Mouse (Mus musculus): ENCODE results near the gene Pilra. TPM values are rescaled to one million over a fixed set of nuclear protein-coding genes. Genes with fewer than 3 reads are reported as not detected.

The Pilra gene
- polyA plus RNA-seq, 1 experiment from 2014 or later: 0.22 TPM

DNA sequence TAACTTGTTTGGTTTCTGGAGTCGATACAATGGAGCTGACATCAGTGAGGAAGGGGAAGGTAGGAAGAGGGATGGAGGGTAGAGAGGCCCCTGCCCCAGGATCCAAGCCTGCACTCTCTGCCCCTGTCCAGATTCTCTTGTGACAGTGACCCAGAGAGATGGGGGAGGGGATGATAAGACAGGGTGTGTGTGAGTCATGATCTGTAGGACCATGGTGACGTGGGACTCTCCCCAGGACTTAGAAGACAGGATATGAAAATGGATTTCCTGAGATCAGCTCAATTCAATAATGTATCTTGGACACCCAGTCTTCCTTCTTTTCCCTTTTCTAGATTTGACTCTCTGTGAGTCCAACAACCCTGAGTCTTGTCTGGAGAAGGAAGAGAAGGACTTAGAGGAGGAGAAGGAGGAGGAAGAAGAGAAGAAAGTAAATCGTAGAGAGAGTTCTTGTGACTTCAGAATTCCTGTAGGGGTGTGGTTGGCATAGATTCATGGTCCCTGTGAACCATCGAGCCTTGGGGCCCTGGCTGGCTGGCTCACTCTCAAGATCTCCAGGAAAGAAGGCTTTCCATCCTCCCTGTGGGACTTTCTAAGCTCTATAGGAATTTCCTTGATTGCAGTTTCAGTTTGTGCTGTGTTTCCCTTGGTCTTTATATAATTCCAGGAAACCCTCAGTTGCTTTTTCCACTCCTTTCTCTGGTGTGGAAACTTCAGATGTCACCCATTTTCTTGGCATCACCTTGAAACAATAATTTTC lies 18.4 kb downstream of the Pilra start:
- no peak overlapping the region for H3K4me3 ChIP-seq (replicated peaks)
- WGBS: 79% methylated on average over 4 of the region's 4 CpGs
- ATAC-seq (ENCODE audit: low FRiP score): no peak
- no peaks in the 10 kb centered on the region for H3K36me3 ChIP-seq (replicated peaks)
- H3K4me1 ChIP-seq: no peaks in the 10 kb centered on the region
- no peak overlapping the region for H3K4me2 ChIP-seq
- H3K9me3 ChIP-seq: no peaks in the 10 kb centered on the region
- no peaks in the 10 kb centered on the region for H3K27me3 ChIP-seq
- H3K27ac ChIP-seq: no peak overlapping the region
- no peak overlapping the region for H3K9ac ChIP-seq

DNA sequence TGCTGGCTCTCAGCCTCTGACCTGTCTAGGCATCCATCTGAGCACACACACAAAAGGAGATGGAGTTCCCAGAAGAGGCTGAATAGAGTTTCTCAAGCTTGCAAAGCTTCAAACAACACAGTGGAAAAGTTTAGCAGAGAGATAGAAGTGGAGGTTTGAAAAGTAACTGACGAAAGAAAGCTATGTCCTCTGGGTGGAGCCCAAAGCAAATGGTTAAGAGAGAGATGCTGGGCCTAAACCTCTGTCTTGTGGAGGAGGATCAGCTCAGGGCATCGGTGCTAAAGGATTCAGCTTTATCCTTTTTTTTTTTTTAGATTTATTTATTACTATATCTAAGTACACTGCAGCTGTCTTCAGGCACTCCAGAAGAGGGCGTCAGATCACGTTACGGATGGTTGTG lies 27.8 kb downstream of the Pilra start:
- H3K9me3 ChIP-seq: no peaks in the 10 kb centered on the region
- no peaks in the 10 kb centered on the region for H3K27me3 ChIP-seq
- no peak for ATAC-seq (ENCODE audit: low FRiP score)
- no peaks in the 10 kb centered on the region for H3K4me1 ChIP-seq
- no peak overlapping the region for H3K27ac ChIP-seq
- no peak overlapping the region for H3K4me3 ChIP-seq (replicated peaks)
- 86% methylated on average over 5 of the region's 5 CpGs for WGBS
- H3K4me2 ChIP-seq: no peak overlapping the region
- no peaks in the 10 kb centered on the region for H3K36me3 ChIP-seq (replicated peaks)
- no peak overlapping the region for H3K9ac ChIP-seq

DNA sequence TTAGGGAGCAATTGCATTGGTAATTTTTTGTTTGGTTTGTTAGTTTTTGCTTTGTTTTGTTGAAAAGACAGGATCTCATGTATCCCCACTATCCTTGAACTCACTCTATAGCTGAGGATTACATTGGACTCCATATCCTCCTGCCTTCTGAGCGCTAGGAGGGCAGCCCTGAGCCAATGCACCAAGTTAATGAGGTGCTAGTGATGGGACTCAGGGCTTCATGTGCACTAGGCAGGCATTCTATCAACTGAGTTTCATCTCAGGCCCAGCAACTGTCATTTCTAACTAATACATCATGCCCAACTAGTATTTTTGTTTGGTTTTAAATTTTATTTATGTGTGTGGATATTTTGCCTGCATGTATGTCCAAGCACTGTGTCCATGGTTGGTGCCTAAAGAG lies 29.9 kb downstream of the Pilra start:
- Histone ChIP-seq H3K27me3 (no peaks in the 10 kb centered on the region), H3K4me1 (no peaks in the 10 kb centered on the region), H3K4me3 (replicated peaks) (no peak overlapping the region), H3K36me3 (replicated peaks) (no peaks in the 10 kb centered on the region), H3K9me3 (no peaks in the 10 kb centered on the region), H3K4me2 (no peak overlapping the region), H3K9ac (no peak overlapping the region), H3K27ac (no peak overlapping the region)
- no peak for ATAC-seq (ENCODE audit: low FRiP score)
- 77% methylated on average over 1 of the region's 1 CpGs for WGBS

DNA sequence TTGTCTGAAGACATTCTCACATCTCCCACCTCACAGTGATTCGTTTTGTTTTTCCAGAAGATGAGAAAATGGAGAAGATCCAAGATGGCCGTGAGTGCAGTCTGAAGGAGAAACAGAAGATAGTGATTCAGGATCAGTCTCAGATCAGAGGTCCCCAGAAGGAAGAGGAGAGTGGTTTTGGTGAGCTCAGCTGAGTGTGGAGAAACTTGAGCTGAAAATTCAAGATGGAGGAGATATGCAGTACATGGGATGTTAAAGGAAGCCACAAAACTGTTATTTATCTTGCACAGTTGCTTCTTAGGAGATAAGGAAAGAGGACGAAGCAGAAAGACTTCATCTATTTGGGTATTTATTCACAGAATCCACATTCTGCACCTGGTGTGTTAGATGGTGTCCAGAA lies 35.2 kb downstream of the Pilra start:
- H3K4me1 ChIP-seq: no peaks in the 10 kb centered on the region
- 89% methylated on average over 3 of the region's 3 CpGs for WGBS

DNA sequence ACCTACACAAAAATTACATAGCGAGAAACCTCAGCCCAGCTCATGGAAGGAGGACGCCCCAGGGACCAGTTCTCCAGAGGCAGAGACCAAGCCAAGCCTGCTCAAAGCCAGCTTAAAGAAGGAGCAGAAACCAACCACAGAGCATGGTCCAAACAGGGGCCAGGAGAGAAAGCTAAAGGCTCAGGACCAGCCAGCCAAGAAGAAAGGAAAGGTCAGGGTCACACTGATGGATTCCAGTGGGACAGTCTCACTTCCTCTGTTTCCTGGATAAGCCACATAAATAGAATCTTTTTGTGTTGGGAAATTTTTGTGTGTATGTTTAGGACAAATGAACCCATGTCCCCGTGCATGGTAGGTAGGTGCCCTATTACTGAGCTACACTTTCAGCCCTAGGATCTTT lies 39.5 kb downstream of the Pilra start:
- Histone ChIP-seq H3K9ac (no peak overlapping the region), H3K36me3 (replicated peaks) (no peaks in the 10 kb centered on the region), H3K4me1 (no peaks in the 10 kb centered on the region), H3K4me2 (no peak overlapping the region), H3K4me3 (replicated peaks) (no peak overlapping the region), H3K9me3 (no peaks in the 10 kb centered on the region), H3K27me3 (no peaks in the 10 kb centered on the region), H3K27ac (no peak overlapping the region)
- ATAC-seq (ENCODE audit: low FRiP score): no peak
- WGBS: 85% methylated on average over 3 of the region's 3 CpGs

More for the DNA sequence above, 35.2 kb downstream of the Pilra start:
- H3K27ac ChIP-seq: no peak overlapping the region
- no peaks in the 10 kb centered on the region for H3K36me3 ChIP-seq (replicated peaks)
- no peak overlapping the region for H3K9ac ChIP-seq
- no peaks in the 10 kb centered on the region for H3K9me3 ChIP-seq
- no peak overlapping the region for H3K4me3 ChIP-seq (replicated peaks)
- no peaks in the 10 kb centered on the region for H3K27me3 ChIP-seq
- H3K4me2 ChIP-seq: no peak overlapping the region
- no peak for ATAC-seq (ENCODE audit: low FRiP score)

DNA sequence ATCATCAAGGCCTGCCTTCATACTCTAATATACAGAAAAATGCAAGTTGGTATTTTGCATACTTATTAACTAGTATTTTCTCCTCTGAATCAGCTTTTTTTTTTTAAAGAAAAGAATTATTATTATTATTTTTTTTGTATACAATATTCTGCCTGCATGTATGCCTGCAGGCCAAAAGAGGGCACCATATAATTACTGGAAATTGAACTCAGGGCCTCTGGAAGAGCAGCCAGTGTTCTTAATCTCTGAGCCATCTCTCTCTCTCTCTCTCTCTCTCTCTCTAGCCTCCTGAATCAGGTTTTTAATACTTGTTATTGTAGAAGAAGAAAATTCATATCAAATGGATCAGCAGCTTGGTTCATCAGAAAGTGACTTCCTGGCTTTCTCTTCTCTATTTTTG lies 44.5 kb downstream of the Pilra start:
- Histone ChIP-seq H3K36me3 (replicated peaks) (no peaks in the 10 kb centered on the region), H3K4me3 (replicated peaks) (no peak overlapping the region), H3K9me3 (no peaks in the 10 kb centered on the region), H3K27ac (no peak overlapping the region), H3K4me2 (no peak overlapping the region), H3K4me1 (0 out of 2 replicates have a peak, but pooled peaks cover 6% of the 10 kb centered on the region), H3K9ac (no peak overlapping the region), H3K27me3 (peaks cover 7% of the 10 kb centered on the region; the same call in 1 of the 2 replicates)
- ATAC-seq (ENCODE audit: low FRiP score): no peak

DNA sequence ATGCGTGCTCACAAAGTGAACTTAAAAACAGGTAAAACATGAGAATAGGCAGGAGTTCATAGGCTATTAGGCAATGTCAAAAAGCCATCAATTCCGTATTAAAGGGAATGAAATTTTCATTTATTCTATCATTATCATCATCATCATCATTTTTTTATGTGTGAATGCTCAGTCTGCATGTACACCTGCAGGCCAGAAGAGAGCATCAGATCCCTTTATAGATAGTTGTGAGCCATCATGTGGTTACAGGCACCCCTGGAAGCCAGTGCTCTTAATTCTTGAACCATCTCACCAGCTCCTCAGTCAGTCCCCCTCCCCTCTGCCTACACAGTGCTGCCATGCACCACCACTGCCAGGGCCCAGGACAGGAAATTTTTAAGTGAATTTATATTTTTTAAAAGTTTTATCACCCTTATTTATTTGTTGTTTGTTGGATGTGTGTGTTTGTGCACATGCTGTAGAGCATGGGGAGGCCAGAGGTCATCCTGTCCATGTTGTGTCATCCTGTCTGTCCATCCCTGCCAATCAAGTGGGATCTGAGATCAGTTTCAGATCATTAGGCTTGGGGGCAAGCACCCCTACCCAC lies 47.0 kb downstream of the Pilra start:
- Histone ChIP-seq H3K27ac (no peak overlapping the region), H3K4me3 (replicated peaks) (no peak overlapping the region), H3K9me3 (no peaks in the 10 kb centered on the region), H3K9ac (no peak overlapping the region), H3K36me3 (replicated peaks) (peaks cover 9% of the 10 kb centered on the region), H3K4me1 (peaks cover 20% of the 10 kb centered on the region), H3K4me2 (no peak overlapping the region), H3K27me3 (peaks cover 7% of the 10 kb centered on the region; the same call in 1 of the 2 replicates)
- ATAC-seq (ENCODE audit: low FRiP score): no peak
- 94% methylated on average over 2 of the region's 2 CpGs for WGBS

DNA sequence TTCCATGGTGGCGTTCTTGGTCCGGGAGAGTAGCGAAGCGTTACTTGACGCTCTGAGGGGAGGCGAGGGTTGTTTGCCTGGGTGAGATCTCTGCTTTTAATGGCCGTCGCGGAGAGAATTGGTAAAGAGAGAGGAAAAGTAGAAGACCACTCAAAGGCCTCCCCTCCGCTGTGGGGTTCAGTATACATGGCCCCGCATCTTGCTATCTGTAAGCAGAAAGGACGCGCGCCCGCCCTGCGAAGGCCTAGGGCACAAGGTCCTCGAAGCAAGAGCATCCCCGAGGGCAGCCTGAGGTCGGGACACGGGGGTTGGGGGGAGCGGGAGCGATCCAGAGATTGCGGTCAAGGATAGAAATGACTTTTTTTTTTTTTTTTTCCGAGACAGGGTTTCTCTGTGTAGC lies 47.9 kb downstream of the Pilra start:
- Histone ChIP-seq H3K9me3 (no peaks in the 10 kb centered on the region), H3K9ac (no peak overlapping the region), H3K27me3 (peaks cover 7% of the 10 kb centered on the region; the same call in 1 of the 2 replicates), H3K4me3 (replicated peaks) (peak overlapping the region; percentile 95), H3K27ac (no peak overlapping the region), H3K4me1 (peaks cover 28% of the 10 kb centered on the region), H3K36me3 (replicated peaks) (peaks cover 18% of the 10 kb centered on the region), H3K4me2 (peak overlapping the region; percentile 92)
- ATAC-seq (ENCODE audit: low FRiP score): no peak
- 77% methylated on average over 24 of the region's 24 CpGs for WGBS

DNA sequence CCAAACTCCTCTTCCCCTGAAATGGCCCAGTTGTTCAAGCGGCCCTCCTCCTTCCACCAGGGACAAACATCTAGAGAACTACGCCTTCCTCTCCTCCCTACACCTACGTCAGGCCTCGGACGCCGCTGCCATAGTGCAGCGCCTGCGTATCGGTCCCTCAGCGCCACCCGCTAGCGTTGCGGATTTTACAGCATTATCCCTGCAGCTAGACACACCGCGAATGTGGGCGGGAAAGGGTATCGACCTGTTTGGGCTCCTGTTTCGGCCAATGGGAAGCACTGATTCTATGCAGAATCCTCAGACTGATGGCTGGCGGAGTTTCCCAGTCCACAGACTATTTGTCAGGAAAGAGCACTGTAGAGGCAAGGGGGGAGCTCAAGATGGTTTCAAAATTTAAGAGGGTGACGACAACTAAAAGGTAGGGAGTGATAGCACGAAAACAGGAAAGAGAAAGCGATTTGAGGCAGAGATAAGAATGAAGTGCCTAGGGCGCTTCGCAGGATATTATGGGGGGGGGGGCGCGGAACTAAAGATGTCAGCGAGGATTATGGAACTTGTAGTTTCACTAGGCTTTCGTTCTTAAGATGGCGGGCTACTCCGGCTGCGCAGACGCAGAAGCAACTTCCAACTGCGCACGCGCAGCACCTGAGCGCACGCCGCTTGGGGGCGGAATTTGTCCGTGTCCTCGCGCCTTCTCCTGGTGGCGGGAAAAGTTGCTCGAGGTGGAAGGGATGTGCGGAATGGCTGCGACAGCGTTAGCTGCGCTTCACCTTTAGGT lies 48.7 kb downstream of the Pilra start, which contains the start of the genes Mepce and Zcwpw1:
TSS of gene Mepce (minus strand) at position 505 of the 778 bp plus-strand sequence.
TSS of gene Zcwpw1 (plus strand) at position 648 of the 778 bp plus-strand sequence.
- WGBS: under 1% methylated on average over 48 of the region's 48 CpGs
- peak within 1 kb of the TSS; percentile 98 for H3K9ac ChIP-seq
- H3K9me3 ChIP-seq: no peaks in the 10 kb centered on the region
- peak within 1 kb of the TSS; percentile 92 for H3K4me2 ChIP-seq
- H3K27me3 ChIP-seq: peaks cover 7% of the 10 kb centered on the region; the same call in 1 of the 2 replicates
- peaks cover 37% of the 10 kb centered on the region for H3K4me1 ChIP-seq
- peak within 1 kb of the TSS; percentile 95 for H3K4me3 ChIP-seq (replicated peaks)
- H3K27ac ChIP-seq: peak within 1 kb of the TSS; percentile 98
- peaks cover 26% of the 10 kb centered on the region for H3K36me3 ChIP-seq (replicated peaks)
- ATAC-seq (ENCODE audit: low FRiP score): peak; percentile 69

DNA sequence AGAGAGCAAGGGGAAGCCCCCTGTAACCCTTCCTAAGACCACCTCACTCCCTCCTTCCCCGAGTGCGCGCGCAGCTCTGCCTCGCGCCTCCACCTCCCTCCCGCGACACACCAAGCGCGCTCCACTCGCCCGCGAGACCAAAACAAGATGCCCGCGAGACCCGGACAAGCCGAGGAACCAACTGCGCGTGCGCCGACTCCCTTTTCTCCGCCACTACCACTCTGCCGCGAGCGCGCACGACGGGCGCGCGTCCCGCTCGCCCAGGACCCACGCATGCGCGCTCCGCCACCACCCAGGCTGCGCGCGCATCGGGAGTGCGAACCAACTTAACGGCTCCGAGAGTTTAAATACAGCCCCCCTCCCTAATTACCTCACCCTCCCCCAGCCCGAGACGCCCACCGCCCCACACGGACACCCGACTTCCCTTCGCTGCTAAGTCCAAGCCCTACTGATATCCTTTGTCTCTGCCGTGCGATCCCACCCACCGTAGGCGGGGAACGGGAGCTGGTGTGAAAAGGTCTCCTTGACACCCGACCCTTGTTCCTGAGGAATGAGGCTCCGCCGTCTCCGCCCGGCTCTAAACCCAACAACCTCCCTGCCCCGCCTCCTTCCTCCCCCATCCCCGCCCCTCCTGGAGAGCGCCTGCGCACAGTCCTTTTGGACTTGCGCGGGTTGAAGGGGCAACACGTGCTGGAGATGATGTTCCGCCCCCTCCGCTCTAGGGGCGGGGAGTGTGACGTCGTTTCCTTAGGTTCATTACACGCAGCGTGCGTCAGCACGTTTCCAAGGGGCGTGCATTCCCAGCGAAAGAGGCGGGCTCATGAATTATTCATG lies 49.8 kb downstream of the Pilra start:
- Histone ChIP-seq H3K4me1 (peaks cover 40% of the 10 kb centered on the region), H3K27ac (peak overlapping the region; percentile 98), H3K36me3 (replicated peaks) (peaks cover 37% of the 10 kb centered on the region), H3K4me3 (replicated peaks) (peak overlapping the region; percentile 95), H3K4me2 (peak overlapping the region; percentile 92), H3K9me3 (no peaks in the 10 kb centered on the region), H3K9ac (peak overlapping the region; percentile 98), H3K27me3 (peaks cover 7% of the 10 kb centered on the region; the same call in 1 of the 2 replicates)
- peak; percentile 88 for ATAC-seq (ENCODE audit: low FRiP score)
- WGBS: under 1% methylated on average over 78 of the region's 79 CpGs

DNA sequence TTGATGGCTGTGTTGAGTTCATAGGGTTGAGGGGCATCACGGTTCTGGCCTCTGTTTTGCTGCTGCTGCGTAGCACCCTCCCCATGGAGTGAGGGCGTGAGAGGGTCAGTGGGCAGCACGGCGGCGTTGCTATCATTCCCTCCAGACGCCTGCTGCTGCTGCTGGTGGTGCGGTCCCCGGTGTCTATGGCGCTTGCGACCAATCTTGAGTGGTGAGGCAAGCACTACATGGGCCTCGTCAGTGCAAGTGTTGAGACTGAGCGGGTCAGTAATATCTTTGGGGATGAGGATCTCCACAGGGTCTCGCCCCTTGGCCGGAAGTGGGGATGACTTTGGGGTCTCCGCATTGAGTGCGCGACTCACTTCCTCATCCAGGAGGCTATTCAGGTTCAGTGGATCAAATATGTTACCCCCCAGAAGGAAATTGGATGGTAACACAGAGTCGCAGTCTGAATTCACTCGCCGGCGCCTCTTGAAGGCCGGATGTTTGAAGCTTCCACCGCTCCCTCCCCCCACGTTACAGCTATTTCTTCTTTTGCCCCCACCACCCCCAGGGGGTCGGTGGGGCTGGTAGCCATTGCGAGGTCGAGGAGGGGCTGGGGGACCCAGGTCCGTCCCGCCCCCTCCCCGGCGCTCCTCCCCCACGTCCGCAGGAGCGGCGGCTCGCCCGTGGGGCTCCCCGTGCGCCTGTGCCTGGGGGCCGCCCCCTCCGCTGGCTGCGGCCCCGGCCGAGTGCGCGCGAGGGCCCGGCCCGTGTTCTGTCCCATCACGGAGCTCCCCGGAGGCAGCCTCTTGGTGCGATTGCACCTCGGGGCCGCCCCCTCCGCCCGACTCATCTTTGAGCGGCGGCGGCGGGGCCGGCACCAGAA lies 50.7 kb downstream of the Pilra start:
- H3K27me3 ChIP-seq: peaks cover 7% of the 10 kb centered on the region; the same call in 1 of the 2 replicates
- WGBS: 7% methylated on average over 58 of the region's 62 CpGs
- ATAC-seq (ENCODE audit: low FRiP score): peak; percentile 10
- peak overlapping the region; percentile 98 for H3K9ac ChIP-seq
- H3K4me2 ChIP-seq: peak overlapping the region; percentile 92
- H3K4me1 ChIP-seq: peaks cover 48% of the 10 kb centered on the region
- H3K36me3 ChIP-seq (replicated peaks): peaks cover 46% of the 10 kb centered on the region
- no peaks in the 10 kb centered on the region for H3K9me3 ChIP-seq
- peak overlapping the region; percentile 98 for H3K27ac ChIP-seq
- H3K4me3 ChIP-seq (replicated peaks): peak overlapping the region; percentile 95

Measured in forebrain, embryonic 12.5 days (tissue).